Mouse (Mus musculus): ENCODE measurements around the gene Cwc27. TPM values are rescaled to one million over a fixed set of nuclear protein-coding genes. Genes with fewer than 3 reads are reported as not detected.

Cwc27 gene
- polyA plus RNA-seq (2015; fragmentation: Nextera tagmentation; extraction: Ambion mirVana) = 27.4 and 28.3 TPM in 2 replicates

- Histone ChIP-seq H3K27ac (peak within 1 kb of the TSS; percentile 74), H3K36me3 (no peaks in the 10 kb centered on the region), H3K4me2 (replicated peaks) (peak within 1 kb of the TSS; percentile 70), H3K4me3 (replicated peaks) (peak within 1 kb of the TSS; percentile 70), H3K9me3 (no peaks in the 10 kb centered on the region), H3K4me1 (replicated peaks) (peaks cover 5% of the 10 kb centered on the region; the same call in 1 of the 2 replicates), H3K27me3 (replicated peaks) (no peaks in the 10 kb centered on the region), H3K9ac (peak within 1 kb of the TSS; percentile 83)
- peak; percentile 94 for ATAC-seq
- WGBS = under 1% methylated on average over 50 of the region's 50 CpGs
Observed at GRCm38 (mm10) chr13:104816635-104817571, at the start of gene Cwc27. Cwc27 (minus strand) TSS chr13:104817142.

DNA sequence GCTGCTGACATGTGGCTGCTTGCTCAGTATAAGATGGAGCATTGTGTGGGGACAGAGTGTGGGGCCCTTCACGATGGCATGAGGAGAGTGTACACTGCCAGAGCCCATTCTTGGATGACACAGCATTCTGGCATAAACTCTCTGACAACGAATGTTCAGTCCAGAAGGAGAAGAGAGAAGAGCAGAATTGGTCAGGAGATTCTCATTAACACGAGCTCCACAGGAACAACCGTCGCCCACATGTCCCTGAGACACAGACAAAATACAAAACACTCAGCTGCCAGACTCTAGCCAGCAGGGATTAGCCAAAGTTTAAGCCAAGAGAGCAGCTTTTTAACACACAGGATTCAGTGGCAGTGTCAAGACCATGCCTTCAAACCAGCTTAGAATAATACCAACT is 49.8 kb upstream of the Cwc27 start:
- Histone ChIP-seq H3K4me3 (replicated peaks) (no peak overlapping the region), H3K27me3 (replicated peaks) (no peaks in the 10 kb centered on the region), H3K4me2 (replicated peaks) (no peak overlapping the region), H3K9me3 (no peaks in the 10 kb centered on the region), H3K4me1 (replicated peaks) (no peaks in the 10 kb centered on the region; the same call in 1 of the 2 replicates), H3K36me3 (no peaks in the 10 kb centered on the region), H3K9ac (no peak overlapping the region), H3K27ac (no peak overlapping the region)
- ATAC-seq = no peak
- 80% methylated on average over 5 of the region's 5 CpGs for WGBS

- 4% methylated on average over 38 of the region's 38 CpGs for WGBS
- peak; percentile 95 for ATAC-seq
Observed at GRCm38 (mm10) chr13:104863127-104863979, 46.4 kb upstream of the Cwc27 start, which contains the start of gene Shisal2b. Shisal2b (minus strand) TSS chr13:104863893.

GRCm38 (mm10) chr13:104853645-104854044 is 36.7 kb upstream of the Cwc27 start:
- H3K9me3 ChIP-seq = no peaks in the 10 kb centered on the region
- no peak overlapping the region for H3K27ac ChIP-seq
- 86% methylated on average over 2 of the region's 2 CpGs for WGBS
- no peak for ATAC-seq
- H3K4me2 ChIP-seq (replicated peaks) = no peak overlapping the region
- no peaks in the 10 kb centered on the region for H3K36me3 ChIP-seq
- no peak overlapping the region for H3K4me3 ChIP-seq (replicated peaks)
- no peaks in the 10 kb centered on the region for H3K4me1 ChIP-seq (replicated peaks)
- H3K27me3 ChIP-seq (replicated peaks) = no peaks in the 10 kb centered on the region
- H3K9ac ChIP-seq = no peak overlapping the region

More at GRCm38 (mm10) chr13:104863127-104863979, 46.4 kb upstream of the Cwc27 start, which contains the start of gene Shisal2b:
- no peaks in the 10 kb centered on the region; the same call in 1 of the 2 replicates for H3K4me1 ChIP-seq (replicated peaks)
- H3K4me3 ChIP-seq (replicated peaks) = peak within 1 kb of the TSS; percentile 53
- H3K27me3 ChIP-seq (replicated peaks) = no peaks in the 10 kb centered on the region
- peak within 1 kb of the TSS; percentile 99 for H3K4me2 ChIP-seq (replicated peaks)
- peak within 1 kb of the TSS; percentile 46 for H3K9ac ChIP-seq
- H3K27ac ChIP-seq = no peak within 1 kb of the TSS
- no peaks in the 10 kb centered on the region for H3K36me3 ChIP-seq
- H3K9me3 ChIP-seq = no peaks in the 10 kb centered on the region

GRCm38 (mm10) chr13:104843295-104844089 is 26.6 kb upstream of the Cwc27 start:
- Histone ChIP-seq H3K4me2 (replicated peaks) (no peak overlapping the region), H3K9me3 (no peaks in the 10 kb centered on the region), H3K9ac (no peak overlapping the region), H3K4me3 (replicated peaks) (no peak overlapping the region), H3K4me1 (replicated peaks) (no peaks in the 10 kb centered on the region), H3K36me3 (0 out of 2 replicates have a peak, but pooled peaks cover 4% of the 10 kb centered on the region), H3K27ac (no peak overlapping the region), H3K27me3 (replicated peaks) (no peaks in the 10 kb centered on the region)
- WGBS = 87% methylated on average over 12 of the region's 13 CpGs
- ATAC-seq = no peak

GRCm38 (mm10) chr13:104841937-104842336 is 25.0 kb upstream of the Cwc27 start:
- Histone ChIP-seq H3K27me3 (replicated peaks) (no peaks in the 10 kb centered on the region), H3K36me3 (peaks cover 5% of the 10 kb centered on the region; the same call in 1 of the 2 replicates), H3K4me3 (replicated peaks) (no peak overlapping the region), H3K9me3 (no peaks in the 10 kb centered on the region), H3K4me2 (replicated peaks) (no peak overlapping the region), H3K27ac (no peak overlapping the region), H3K4me1 (replicated peaks) (no peaks in the 10 kb centered on the region), H3K9ac (no peak overlapping the region)
- 63% methylated on average over 4 of the region's 4 CpGs for WGBS
- no peak for ATAC-seq

GRCm38 (mm10) chr13:104837628-104838027 is 20.7 kb upstream of the Cwc27 start:
- Histone ChIP-seq H3K4me2 (replicated peaks) (no peak overlapping the region), H3K36me3 (peaks cover 10% of the 10 kb centered on the region), H3K9me3 (no peaks in the 10 kb centered on the region), H3K27ac (no peak overlapping the region), H3K4me3 (replicated peaks) (no peak overlapping the region), H3K4me1 (replicated peaks) (no peaks in the 10 kb centered on the region), H3K9ac (no peak overlapping the region), H3K27me3 (replicated peaks) (no peaks in the 10 kb centered on the region)
- 68% methylated on average over 7 of the region's 7 CpGs for WGBS
- no peak for ATAC-seq

DNA sequence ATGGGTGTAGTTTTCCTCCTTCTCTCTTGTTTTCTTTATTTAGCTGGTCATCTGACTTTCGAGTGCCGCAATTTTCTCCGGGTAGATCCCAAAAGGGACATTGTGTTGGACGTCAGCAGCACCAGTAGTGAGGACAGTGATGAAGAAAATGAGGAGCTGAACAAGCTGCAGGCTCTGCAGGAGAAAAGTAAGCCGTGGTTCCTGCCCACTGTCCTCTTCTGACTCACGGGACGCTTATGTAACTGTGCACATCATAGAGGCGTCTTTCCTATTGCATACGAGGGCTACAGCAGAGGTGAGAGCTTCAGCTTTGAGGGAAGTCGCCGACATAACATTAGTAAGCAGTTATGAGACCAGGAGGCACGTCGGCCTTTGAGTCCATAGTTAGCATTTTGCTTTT is 15.9 kb upstream of the Cwc27 start:
- 95% methylated on average over 13 of the region's 13 CpGs for WGBS
- no peak overlapping the region for H3K4me2 ChIP-seq (replicated peaks)
- no peak overlapping the region for H3K27ac ChIP-seq
- no peak for ATAC-seq
- H3K36me3 ChIP-seq = peaks cover 17% of the 10 kb centered on the region
- H3K9me3 ChIP-seq = no peaks in the 10 kb centered on the region
- no peaks in the 10 kb centered on the region for H3K4me1 ChIP-seq (replicated peaks)
- no peaks in the 10 kb centered on the region for H3K27me3 ChIP-seq (replicated peaks)
- H3K9ac ChIP-seq = no peak overlapping the region
- no peak overlapping the region for H3K4me3 ChIP-seq (replicated peaks)

GRCm38 (mm10) chr13:104825470-104825869 is 8.5 kb upstream of the Cwc27 start:
- H3K4me2 ChIP-seq (replicated peaks) = no peak overlapping the region
- H3K4me3 ChIP-seq (replicated peaks) = no peak overlapping the region
- ATAC-seq = no peak
- H3K27ac ChIP-seq = no peak overlapping the region
- no peaks in the 10 kb centered on the region for H3K27me3 ChIP-seq (replicated peaks)
- WGBS = 86% methylated on average over 2 of the region's 2 CpGs
- no peaks in the 10 kb centered on the region for H3K4me1 ChIP-seq (replicated peaks)
- H3K36me3 ChIP-seq = peaks cover 18% of the 10 kb centered on the region
- H3K9ac ChIP-seq = no peak overlapping the region
- H3K9me3 ChIP-seq = no peaks in the 10 kb centered on the region

GRCm38 (mm10) chr13:104822411-104822838 is 5.5 kb upstream of the Cwc27 start:
- peak; percentile 64 for ATAC-seq
- 22% methylated on average over 8 of the region's 8 CpGs for WGBS

GRCm38 (mm10) chr13:104821908-104822307 is 5.0 kb upstream of the Cwc27 start:
- Histone ChIP-seq H3K27me3 (replicated peaks) (no peaks in the 10 kb centered on the region), H3K4me3 (replicated peaks) (no peak overlapping the region), H3K36me3 (0 out of 2 replicates have a peak, but pooled peaks cover under 1% of the 10 kb centered on the region), H3K27ac (no peak overlapping the region), H3K4me1 (replicated peaks) (0 out of 2 replicates have a peak, but pooled peaks cover 5% of the 10 kb centered on the region), H3K9me3 (no peaks in the 10 kb centered on the region), H3K9ac (no peak overlapping the region), H3K4me2 (replicated peaks) (no peak overlapping the region; the same call in 1 of the 2 replicates)
- WGBS = 96% methylated on average over 1 of the region's 1 CpGs
- ATAC-seq = no peak

More at GRCm38 (mm10) chr13:104822411-104822838, 5.5 kb upstream of the Cwc27 start:
- H3K9me3 ChIP-seq = no peaks in the 10 kb centered on the region
- 0 out of 2 replicates have a peak, but pooled peaks cover 4% of the 10 kb centered on the region for H3K36me3 ChIP-seq
- H3K4me1 ChIP-seq (replicated peaks) = 0 out of 2 replicates have a peak, but pooled peaks cover 5% of the 10 kb centered on the region
- H3K9ac ChIP-seq = no peak overlapping the region
- H3K27ac ChIP-seq = no peak overlapping the region
- H3K4me3 ChIP-seq (replicated peaks) = no peak overlapping the region
- H3K27me3 ChIP-seq (replicated peaks) = no peaks in the 10 kb centered on the region
- no peak overlapping the region; the same call in 1 of the 2 replicates for H3K4me2 ChIP-seq (replicated peaks)
